Mouse (Mus musculus) frontal cortex, postnatal 25 days (tissue): Measurements from ENCODE around the gene Ccdc85c.
A peak's percentile ranks its signal among the peaks of the same experiment; 100 is the strongest.

Source experiments
- DNase-seq, 2 experiments: peaks; one replicate each; pipeline ENCODE4 v3.0.0; 2022; ENCODE audit warnings: low spot score in 2 of 2

Gene Ccdc85c

DNA sequence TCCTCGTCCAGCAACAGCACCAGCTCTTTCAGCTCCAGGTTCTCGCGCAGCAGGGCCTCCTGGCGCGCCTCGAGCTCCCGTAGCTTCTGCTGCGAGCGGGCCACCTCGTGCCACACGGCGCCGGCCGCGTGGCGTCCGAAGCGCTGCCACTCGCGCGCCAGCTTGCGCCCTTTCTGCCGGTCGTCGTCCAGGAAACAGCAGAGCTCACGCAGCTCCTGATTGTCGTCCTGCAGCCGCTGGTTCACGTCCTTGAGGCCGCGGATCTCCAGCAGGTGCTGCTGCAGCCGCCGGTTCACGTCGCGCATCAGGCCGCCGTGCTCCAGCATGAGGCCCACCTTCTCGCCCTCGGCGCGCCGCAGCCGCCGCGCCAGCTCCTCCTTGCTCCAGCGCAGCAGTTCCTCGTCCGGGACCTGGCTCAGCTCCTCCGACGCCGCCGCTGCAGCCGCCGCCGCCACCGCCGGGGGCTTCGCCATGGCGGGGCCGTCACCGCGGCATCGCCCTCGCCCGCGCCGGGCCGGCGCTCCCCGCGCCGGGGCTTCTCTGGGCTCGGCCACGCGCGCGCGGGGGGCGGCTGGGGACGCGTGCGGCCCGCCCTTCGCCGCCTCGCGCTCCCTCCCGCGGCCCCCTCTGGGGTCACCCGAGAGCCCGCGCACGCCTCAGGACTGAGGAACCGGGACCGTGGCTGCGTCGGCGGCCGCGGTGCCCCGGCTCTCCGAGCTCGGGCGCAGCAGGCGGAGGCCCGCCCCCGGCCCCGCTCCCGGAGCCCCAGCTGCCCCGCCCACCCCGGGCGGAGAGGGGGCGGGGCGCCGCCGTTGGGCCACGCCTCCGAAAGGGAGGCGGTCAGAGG is at the start of gene Ccdc85c:
Ccdc85c (minus strand) TSS at position 765 of the 847 bp plus-strand sequence.
- no peak for DNase-seq

DNA sequence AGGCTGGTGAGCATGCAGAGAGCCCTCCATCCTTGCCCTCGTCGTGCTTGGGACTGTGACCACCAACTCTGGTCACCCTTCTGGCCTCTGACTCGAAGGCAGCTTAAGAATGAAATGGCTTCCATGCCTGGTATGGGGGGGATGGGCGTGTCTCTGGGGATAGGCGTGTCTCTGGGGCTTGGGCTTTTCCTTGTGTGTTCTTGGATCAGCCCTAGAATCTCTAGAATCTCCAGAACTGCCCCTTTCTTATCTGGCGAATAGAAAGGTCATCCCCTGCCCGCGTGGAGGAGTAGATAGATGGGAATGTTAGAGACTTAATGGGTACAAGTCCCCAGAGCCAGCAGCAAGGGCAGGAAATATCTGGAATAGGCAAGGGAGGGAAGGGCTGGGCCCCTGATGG is 44.9 kb upstream of the Ccdc85c start:
- no peak for DNase-seq

DNA sequence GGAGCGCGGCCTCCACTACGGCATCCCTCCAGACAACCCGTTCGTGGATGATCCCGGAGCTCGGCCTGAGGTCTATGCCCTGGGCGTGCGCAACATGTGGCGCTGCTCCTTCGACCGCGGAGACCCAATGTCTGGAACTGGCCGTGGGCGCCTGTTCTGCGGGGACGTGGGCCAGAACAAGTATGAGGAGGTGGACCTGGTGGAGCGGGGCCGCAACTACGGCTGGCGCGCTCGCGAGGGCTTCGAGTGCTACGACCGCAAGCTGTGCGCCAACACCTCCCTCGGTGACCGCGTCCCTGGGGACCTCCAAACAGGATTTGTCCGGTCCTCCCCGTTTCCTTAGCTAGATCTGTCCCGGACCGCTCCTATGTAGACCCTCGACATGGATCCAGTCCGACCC is 43.3 kb upstream of the Ccdc85c start:
- no peak for DNase-seq

DNA sequence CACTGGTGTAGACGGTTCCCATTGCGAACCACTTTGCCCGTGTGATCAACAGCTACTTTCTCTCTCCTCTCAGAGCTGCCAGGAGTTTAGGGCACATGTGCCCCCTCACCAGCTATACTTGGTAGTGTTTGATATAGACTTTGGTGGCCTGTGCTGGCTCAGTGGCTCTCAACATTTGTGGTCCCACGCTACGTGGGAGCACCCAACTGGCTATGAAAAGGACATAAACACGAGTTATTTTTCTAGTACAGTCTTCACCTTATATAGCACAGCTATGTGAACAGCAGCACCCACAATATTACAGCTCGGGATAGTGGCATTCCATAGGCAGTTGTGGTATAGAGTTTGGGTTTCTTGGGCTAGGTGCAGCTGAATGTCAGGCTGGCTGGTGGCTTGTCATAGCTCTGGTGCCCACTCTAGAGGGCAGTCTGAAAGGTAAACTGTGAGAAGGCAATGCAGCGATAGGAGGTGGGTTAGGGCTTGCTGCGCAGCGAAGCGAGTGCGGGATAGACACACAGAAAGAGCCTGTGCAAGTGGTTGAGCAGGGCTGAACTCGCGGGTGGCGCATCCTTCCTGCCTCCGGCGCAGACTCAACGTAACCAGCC is 42.7 kb upstream of the Ccdc85c start:
- DNase-seq: no peak

DNA sequence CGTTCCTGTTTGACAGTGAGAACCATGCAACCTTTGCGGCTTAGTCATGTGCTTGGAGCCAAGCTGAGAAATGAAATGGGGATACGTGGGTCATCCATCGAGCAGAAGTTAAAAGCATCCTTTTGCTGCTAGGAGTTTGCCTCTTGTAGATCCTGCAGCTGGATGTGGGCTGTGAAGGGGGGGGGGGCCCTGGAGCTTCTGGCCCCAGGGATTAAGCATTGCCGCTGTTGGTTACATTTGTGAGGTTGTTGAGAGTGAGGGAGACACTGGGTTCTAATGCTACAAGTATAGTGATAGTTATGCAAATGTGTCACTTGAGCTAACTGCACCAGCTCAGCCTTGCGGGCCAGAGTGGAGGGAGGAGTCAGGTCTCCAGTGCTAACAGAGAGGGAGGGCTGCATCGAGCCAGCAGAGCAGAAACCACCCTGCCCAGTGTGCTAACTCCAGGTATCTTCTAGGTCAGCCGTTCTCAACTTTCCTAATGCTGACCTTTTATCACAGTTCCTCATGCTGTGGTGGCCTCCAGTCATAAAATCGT is 42.0 kb upstream of the Ccdc85c start:
- no peak for DNase-seq

DNA sequence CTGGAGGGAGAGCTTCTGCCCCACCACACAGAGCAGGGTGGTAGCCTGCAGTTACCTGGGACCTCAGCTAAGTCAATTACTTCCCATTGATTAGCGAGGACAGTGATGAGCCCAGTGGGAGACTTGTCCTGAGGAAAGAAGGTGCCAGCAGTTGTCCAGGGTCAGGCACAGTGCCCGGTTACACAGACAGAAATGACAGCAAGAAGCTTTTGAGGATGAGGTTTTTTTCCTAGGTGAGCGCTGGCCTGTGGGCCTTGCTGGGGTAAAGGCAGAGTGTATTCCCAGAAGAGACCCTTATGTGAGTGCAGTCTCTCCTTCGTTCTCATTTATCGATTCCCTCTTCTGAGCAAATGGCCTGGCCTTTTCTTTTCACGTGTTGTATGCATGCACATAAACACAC is 41.4 kb upstream of the Ccdc85c start:
- DNase-seq: no peak

DNA sequence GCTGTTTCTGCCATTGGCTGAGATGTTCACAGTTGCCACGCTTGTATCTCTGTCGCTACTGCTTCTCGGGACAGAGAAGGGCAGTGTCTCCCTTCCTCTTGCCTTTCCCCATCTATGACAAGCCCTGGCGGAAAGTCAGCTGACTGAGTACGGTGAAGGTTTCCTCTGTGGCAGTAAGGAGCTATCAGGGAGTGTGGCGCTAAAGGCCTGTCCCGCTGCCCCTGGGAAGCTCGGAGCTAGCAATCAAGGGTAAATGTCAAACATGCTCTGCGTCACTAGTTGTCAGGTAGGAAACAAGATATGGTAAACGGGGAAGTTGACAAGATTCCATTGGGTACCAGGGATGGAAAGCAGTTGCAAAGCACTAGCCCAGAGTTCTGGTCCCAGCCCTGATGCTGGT is 40.6 kb upstream of the Ccdc85c start:
- DNase-seq: no peak

DNA sequence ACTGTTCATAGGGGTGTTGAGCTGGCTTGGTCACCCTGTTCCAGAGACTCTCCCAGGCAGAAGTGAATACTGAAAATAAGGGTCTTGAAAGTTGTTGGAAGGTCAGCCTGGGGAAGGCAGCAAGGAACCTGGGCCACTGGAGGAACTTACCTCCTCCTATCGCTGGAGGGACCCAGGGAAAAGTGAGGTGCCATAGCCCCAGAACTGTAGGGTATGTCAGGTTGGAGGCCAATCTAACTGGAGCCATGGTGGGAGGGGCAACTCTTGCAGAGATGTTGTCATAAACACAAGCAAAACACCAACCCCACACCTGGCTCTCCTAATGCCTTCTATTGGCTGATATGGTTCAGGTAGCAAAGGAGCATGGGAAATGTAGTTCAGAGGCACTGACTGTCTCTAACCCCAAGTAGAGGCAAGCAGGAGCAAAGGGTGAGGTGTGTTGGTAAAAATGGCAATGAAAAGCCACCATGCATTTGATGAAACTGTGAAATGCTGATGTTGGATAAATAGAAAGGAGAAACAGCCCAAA is 38.1 kb upstream of the Ccdc85c start:
- no peak for DNase-seq

DNA sequence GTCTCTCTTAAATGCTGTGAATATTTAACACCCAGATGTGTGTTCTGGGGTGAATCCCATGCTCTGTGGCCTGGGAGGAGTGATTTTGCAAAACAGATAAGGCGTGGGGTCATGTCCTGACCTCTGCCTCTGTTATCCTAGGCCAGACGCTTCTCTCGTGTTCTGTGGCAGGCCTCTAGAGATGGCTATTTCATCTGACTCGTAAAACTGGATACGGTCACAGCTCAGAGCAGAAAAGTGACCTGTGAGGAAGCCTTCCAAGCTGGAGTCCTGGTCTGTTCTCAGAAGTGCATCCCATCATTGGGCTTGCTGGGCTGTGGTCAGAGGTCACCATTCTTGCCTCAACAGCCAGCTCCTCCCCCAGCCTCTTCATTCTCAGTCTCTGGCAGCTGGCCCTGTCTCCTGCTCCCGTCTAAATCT is 37.2 kb upstream of the Ccdc85c start:
- DNase-seq: no peak

DNA sequence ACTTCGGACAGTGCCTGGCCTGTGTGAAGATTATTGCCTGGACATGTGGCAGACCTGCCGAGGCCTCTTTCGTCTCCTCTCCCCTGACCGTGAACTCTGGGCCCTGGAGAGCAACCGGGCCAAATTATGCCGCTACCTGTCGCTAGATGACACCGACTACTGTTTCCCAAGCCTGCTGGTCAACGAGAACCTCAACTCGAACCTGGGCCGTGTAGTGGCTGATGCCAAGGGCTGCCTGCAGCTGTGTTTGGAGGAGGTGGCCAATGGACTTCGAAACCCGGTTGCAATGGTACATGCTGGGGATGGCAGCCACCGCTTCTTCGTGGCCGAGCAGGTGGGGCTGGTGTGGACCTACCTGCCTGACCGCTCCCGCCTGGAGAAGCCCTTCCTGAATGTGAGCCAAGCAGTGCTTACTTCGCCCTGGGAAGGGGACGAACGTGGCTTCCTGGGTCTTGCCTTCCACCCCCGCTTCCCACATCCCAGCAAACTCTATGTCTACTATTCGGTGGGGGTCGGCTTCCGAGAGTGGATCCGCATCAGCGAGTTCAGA is 36.6 kb upstream of the Ccdc85c start:
- no peak for DNase-seq

DNA sequence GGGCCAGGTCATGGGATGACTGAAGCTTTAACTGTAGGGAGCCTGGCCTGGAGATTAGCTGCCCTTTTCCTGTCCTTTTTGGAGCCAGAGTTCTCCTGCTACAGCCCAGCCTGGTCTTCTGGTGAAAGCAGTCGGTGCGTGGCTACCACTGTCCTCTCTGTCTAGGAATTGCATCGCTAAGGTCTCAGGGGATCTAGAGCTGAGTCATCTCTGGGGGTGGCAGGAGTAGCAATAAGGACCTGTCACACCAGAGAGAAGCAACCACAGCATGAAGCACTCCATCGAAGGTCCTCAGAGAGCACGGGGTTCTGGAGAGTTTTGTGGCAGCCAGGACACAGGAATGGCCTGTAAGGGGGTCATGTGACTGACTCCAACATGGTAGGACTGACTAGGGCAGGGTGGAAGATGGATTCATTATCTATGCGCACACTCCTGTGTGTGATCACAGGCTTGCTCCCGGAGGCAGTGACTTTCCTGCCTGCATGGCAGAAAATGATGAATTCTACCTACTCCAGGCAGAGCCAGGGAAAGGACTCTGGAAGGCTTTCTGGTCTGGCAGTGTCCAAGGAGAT is 35.3 kb upstream of the Ccdc85c start:
- DNase-seq: no peak

DNA sequence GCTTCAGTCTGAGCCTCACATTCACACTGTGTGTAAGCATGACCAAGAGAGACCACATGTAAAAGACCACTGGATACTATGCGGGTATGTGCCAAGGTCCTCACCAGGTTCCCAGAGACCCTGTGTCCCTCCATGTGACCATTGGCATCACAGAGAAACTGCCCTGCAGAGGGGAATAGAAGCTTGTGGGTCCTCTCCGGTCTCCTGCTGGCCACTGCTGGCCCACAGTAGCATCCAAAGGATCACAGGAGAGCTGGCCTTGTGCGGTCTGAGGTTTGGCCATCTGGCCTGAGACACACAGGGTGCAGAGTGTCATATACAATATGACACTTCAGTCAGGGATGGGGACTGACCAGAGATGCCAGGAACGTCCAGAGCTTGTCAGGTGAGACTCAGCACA is 34.8 kb upstream of the Ccdc85c start:
- no peak for DNase-seq

DNA sequence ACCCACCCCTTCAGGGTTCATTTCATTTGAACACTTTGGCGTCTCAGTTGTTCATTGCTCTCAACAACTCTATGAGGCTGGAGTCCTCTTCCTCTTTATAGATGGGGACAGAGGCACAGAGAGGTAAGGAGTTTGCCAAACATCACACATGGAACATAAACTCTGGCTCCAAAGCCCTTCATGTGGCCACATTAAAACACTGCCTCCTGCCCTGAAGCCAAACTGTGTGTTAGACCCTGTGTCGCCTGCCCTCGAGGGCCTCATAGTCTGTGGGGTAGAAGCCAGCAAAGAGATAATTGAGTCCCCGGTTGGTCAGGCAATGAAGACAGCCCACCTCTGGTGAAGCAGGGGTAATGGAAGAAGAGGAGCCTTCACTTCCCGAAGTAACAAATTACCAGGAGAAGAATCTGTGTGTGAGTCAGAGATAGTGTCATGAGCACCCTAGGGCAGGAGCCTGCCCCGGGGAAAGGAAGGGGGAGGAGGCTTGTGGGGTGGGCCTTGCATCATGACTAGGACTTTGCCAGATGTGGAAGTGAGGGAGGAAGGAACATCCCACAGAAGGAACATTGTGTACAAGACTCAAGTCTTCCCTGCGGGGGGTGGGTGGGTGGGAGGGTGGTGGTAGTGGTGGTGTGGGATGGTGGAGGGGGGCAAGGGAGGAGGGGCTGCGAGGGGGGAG is 34.0 kb upstream of the Ccdc85c start:
- no peak for DNase-seq

DNA sequence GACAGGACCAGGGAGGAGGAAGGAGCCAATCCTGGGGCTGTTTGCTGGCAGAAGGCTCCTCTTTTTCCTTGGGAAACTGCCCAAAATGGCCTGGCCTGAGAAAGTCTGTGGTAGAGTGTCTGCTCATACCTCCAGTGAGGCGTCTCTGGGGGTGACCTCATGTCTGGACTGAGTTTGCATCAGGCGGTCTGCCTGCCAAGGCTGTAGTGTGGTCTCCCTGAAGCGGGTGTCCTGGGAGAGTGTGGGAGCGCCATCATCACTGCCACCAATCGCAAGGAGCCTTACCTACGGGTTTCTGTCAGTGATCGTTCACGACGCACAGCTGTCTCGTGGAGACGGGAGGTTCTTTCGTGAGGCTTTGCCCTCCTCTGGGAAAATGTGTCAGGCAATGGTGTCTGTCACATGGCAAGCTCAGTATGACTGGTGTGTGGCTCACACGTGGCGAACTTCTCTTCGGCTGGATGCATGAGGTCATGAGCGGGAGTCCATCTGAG is 33.2 kb upstream of the Ccdc85c start:
- DNase-seq: no peak

DNA sequence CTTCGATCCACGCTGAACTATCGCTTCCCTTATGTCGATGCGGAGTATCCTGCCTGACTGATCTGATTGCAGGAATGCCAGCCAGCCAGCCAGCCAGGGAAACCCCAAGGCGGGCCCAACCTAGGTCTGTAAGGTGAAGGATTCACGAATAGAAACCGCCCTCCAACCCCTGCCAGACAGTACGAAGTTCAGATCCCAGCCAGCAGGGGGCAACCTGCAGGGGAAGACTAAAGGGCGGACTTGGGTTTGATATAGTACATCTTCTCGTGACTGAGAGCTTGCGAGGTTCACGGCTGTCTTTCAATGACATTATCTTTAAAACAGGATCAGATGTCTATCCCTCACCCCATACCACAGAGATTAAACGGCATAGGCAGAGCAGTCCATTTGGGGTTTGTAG is 32.3 kb upstream of the Ccdc85c start:
- peak in 1 of 2 experiments; percentile 50 for DNase-seq

DNA sequence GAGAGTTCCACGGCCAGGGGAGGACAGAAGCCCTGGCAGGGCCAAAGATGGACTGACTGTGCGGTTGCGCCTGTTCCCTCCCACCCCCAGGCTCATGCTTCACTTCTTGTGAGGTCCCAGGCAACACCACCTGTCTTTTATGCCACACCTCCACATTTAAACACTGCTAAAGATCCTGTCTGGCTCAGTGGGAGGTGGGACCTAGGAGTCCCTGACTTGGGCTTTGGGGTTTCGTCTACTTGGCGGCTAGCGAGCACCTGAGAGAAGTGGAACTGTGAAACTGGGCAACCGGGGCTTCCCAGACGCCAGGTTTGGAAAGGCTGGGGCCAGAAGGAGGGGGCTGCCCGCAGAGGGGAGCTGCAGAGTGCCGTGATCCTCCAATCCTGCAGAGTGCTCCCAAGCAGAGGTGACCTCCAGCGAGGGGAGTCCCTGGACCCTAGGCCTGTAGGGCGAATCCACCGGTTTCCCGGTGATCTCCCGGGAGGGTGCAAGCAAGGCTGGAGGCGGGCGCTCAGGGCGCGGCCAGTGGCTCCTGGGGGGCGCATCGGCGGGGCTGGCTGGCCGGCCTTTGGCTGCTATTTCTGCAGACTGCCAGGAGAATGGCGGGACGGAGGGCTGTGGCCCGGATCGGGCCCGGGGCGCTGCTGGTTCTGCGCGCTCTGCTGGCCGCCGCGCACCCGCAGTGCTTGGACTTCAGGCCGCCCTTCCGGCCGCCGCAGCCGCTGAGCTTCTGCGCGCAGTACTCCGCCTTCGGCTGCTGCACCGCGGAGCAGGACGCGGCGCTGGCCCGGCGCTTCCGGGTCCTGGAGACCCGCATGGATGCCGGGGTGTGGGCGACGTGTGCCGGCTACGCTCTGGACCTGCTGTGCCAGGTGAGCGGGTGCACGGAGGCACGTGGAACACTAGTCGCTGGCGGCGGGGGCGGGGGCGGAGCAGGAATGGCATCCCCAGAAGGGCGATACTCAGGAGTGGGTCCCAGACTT is 30.9 kb upstream of the Ccdc85c start, which contains the start of gene Hhipl1:
Hhipl1 (plus strand) TSS at position 459 of the 983 bp plus-strand sequence.
- no peak for DNase-seq

DNA sequence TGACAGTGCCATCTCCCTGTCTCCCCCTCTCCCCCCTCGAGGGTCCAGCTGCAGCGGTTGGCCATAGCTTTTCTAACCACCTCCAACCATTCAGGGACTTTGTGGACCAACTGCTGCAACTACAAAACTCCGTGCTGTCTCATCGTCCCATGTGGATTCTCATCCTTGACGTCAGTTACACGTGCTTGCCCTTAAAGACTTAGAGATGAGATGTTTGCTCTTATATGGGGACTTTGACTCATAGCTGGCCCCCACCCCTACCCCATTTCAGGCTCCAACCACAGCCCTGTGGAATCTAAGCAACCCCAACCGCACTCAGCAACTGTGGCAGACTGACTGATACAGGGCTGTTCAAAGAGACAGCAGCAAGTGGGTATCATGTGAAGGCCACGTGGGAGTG is 29.9 kb upstream of the Ccdc85c start:
- DNase-seq: no peak

DNA sequence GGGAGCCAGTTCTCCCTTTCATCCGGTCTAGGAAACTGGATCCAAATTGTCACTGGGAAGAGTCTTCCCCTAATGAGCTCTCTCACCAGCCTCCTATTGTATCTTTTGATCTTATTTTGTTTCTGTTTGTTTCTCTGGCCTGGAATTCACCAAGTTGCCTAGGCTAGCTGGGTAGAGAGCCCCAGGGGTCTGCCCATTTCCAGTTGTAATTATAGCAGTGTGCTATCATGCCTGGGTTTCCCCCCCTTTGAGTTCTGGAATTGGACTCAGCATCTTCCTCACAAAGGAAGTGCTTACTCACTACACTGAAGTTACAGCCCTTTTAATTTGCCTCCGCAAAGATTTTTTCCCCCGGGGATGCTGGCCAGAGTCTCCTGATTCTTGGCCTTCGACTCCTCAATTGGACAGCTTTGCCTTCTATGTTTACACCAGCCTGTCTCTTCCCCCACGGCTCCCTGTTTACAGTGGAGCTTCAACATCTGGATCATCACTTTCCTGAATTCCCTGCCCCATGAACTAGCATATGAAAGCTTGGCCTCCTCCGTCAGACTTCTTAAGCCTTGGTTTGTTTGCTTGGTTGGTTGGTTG is 28.6 kb upstream of the Ccdc85c start:
- no peak for DNase-seq

DNA sequence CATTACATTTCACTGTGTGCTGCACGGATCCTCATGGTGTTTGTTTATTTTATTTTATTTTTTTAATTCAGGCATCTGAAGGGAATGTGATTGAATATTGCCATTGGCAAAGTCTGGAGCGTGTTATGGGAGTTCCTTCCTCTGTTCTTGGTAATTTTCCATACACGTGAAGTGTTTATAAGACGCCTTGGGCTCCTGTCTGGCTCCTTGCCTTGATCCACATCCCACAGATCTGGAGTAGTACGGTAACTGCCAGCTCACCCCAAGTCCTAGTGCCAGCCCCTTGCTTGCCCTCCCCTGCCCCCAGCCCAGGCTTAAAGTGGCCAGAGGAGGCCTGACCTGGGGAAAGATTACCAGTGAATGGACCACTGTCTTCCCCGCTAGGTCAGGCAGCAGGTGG is 25.8 kb upstream of the Ccdc85c start:
- DNase-seq: no peak

DNA sequence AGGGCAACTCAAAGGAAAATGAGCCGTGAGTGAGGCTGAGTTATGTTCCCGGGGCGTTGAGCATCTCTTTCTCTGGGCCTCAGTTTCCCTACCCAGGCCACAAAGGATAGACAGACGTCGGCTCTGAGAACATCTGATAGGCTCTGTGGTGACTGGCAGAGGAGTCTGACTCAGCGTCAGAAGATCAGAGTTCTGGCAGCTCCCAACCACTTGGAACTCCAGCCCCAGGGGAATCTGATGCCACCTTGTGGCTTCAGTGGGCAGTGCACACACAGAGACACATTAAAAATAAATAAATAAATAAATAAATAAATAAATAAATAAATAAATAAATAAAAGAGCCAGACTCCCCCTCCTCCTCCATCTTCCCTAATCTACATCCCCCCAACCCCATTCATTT is 21.8 kb upstream of the Ccdc85c start:
- DNase-seq: no peak
